Mouse (Mus musculus) T-helper 17 cell (primary cell): ENCODE measurements at regions not wholly inside any gene's neighbourhood (a gene's known extent, or its start where the extent isn't known, plus 50 kb on each side); places are given as distances from the start of the nearest gene placed in this dataset.

Experiments
- in situ Hi-C, 2 experiments: fragments of 300-600 bp; cut with MboI, MseI; formaldehyde crosslinking; loops; 1 replicate in 1 of 2; 2 replicates in 1 of 2; pipeline ENCODE4 v1.15.1; 2025; ENCODE audit warnings: high pct_unique_total_duplicates in 2 of 2

DNA sequence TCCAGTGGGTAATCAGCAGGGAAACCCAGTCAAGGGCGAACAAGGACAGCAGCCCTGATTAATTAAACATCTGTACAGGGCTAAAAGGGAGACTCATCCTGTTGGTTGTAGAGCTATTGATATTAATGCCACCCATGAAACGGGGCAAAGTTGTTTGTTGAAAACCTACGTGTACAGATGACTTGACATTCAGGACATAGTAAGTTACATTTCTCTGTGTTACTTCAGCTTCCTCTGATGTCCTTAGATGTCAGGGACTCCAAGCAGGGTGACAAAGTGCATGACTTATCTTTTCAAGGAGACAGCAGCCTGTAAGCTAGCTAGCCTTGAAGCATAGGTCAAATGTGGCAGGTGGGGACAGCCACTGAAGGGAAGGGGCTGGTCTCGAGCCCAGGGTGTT is 390.5 kb downstream of the Ccdc171 start:
- in situ Hi-C loops, result no loop called here

DNA sequence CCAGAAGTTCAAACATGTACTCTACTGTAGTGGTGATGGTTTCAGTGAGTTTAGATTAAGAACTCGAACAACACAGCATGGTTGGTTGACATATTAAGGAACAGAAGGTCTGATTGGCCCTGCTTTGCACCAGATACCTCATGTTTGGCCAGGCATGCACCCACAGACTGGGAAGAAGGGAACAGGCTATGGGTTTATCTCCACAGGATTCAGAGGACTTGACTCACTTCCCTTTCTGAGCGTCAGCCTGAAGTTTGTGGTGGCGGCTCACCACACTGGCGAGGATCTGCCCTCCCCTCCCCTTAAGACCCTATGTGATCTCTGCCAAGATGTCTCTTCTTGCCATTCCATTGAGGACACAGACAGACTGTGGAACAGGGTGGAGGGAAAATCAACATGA is 391.7 kb downstream of the Ccdc171 start:
- in situ Hi-C loops, result no loop called here

DNA sequence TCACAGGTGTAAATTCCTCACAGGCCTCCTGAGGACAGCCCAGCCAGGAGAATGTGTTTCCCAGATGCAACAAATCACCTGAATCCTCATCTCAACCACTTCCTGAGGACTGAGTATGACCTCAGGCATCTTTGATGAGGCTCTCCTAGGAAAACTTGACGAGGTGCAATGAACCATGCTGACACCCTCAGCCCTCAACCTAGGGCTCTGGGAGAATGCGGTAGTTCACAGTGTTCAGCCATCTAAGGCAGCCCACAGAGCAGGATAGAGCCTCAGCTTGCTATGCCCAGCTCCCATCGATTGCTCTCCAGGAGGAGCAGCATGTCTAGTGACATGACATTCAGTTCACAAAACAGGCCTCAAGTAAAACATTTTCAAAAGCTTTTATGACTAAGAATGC is 392.7 kb downstream of the Ccdc171 start:
- in situ Hi-C loops, result no loop called here

DNA sequence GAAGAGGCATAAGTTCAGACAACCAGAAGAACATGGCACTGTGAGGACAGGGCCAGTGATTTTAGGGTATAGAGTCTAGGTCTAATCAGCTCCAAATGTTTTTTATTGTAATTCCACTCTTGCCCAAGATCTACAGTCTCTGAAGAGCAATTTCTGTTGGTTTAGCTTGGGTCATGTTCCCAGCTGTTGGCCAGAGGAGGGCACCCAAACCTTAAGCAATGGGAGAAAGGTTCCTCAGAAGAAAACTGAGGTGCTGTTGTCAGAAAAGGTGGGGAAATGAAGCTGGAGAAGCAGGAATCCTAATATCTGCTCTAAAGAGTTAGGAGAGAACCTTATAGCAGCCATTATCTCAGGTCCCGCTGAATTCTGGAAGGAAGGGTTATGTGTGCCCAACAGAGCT is 393.7 kb downstream of the Ccdc171 start:
- in situ Hi-C loops, result no loop called here

DNA sequence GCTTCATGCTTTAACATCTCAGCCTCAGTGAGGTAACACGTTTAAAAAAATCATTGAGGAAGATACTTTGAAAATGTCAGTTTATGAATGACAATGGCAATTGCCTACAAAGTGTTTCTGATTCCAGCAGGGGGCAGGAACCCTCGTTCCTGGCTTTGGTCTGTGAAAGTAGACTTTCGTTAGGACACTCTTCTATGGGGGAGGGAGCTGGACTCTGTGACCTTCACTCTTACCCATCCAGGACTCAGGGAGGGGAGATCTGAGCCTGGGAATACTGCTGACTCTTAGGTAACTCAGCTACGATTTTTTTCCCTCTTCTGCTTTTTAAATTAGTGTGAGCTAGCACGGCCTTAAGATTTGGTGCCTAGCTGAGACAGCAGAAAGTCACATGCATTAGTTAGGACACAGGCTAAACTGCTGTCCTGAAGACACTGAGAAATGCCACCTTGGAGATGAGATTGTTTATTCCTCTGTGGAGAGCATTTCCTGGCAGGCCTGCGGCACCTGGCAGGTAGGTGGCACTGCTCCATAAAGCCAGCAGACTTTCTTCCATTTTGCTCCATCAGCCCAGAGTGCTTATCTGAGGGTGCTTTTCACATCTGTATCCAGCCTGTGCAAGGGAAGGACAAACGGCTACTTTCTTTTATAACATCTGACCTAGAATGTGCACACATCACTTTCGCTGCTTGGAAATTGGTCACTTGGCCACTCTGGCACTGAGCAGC is 399.9 kb downstream of the Ccdc171 start:
- in situ Hi-C loops, result no loop called here

DNA sequence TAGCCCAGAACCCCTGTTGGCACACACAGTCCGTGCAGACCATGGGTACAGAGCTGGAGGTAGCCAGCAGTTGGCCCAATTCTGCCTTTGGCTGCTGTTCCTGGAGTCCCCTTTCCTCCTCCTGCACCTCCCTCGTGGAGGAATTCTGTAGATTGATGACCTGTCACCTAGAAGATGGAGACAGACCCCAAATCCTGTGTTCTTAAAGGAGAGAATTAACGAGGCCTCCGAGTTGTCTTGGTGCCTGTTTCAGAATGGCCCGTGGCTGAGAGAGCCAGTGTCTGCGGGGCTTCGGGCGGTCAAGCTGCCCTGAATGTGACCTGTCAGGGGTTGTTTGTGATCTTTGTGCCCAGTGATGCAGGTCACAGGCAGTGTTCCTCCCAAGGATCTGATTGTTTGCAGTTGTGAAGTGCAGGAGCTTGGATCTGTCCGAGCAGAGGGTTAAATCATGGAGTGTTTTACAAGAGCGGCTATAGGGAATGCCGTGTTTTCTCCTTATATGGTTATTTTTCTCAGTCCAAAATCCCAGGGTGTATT is 400.9 kb downstream of the Ccdc171 start:
- in situ Hi-C loops, result no loop called here

DNA sequence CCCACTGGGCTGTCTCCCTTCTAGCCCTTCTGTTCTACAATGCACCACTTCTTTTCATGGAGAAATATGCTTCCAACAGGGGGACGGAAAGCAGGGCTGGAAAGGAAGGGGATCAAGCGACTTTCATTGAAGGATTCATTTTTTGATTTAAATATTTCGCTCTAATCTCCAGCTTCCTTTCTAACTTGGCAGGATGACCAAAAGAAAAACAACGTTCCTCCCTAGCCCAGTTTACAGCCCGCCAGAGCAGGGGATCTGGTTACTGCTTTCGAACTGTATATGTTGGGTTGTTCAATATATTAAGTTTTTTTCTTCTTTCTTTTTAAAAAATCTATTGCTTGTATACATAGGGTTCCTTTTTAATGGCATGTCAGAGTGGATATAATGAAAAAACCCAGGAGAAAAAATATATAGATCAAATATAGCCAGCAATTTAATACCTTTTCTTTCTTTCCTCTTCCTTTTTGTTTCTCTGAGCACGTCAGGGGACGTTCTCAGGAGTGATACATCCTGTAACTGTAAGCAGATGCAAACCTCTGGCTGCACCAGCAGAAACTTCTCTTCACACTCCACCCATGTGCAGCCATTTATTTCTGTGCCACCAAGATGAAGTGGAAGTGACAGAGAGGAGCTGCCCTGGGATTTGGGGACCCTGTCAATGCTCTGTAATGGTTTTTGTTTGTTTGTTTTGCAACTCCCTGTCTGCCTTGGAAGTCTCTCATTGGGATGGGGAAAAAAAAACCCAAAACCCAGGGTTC is 406.7 kb downstream of the Ccdc171 start:
- in situ Hi-C loops, result no loop called here

DNA sequence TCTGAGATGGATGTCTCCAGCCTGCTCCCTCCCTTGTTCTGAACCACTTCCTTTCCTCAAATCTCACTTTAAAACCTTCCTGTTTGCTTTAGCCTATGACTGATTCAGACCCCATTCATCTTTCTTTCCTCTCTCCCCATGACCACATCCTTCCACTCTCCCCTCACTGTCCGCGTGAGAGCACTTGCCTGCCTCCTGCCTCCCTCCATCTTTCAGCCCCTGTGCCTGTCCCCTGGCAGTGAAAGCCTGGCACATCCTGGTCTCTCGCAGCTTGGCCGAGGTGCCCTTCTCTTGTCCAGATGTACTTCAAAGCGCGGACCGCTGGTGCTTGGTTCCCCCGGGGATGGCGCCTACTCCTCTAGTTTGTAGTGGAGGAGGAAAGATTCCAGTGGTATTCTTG is 416.3 kb downstream of the Ccdc171 start:
- in situ Hi-C loops, result no loop called here

DNA sequence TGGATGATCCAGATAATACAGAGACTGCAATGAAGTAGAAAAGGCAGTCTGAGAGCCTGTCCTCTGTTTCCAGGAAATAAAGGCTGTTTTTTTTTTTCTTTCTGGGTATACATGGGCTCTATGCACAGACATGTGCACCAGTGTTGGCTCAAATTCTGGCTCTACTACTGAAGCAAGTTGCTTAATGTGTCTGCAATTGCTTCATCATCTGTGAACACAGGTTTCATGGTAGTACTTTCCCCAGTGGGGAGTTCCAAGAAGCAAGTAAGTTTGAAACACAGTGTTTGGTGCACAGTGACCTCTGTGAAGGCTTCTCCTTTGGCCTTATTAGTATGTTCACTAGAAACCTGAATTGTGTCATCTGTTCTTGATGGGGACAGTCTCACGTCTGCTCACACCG is 424.3 kb downstream of the Ccdc171 start:
- in situ Hi-C loops, result no loop called here

DNA sequence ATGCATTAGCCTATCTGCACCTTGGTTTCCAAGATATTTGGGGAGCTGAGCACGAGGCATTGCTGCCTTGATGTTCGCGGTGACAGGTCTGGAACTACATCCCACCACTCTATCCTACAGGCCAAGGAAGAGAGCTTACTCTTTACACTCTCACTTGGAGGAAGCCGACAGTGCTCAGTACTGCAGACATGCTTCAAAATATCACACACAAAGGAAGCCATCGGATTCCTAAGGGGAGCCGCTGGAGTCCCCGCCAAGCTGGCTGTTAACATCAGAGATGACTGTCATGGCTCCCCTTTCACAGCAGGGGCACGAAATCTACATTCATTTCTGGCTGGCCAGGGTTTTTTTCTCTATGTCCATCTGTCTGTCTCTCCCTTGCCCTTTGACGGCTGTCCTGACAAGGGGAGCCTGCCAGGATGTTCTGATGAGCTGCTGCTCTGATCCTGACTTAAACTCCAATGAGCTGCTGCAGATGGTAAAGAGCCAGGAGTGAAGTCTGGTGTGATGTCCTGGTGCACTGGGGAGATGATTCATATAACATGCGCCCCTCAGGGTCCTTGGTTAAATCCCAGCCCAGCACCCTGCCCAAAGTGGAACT is 425.6 kb downstream of the Ccdc171 start:
- in situ Hi-C loops, result no loop called here

DNA sequence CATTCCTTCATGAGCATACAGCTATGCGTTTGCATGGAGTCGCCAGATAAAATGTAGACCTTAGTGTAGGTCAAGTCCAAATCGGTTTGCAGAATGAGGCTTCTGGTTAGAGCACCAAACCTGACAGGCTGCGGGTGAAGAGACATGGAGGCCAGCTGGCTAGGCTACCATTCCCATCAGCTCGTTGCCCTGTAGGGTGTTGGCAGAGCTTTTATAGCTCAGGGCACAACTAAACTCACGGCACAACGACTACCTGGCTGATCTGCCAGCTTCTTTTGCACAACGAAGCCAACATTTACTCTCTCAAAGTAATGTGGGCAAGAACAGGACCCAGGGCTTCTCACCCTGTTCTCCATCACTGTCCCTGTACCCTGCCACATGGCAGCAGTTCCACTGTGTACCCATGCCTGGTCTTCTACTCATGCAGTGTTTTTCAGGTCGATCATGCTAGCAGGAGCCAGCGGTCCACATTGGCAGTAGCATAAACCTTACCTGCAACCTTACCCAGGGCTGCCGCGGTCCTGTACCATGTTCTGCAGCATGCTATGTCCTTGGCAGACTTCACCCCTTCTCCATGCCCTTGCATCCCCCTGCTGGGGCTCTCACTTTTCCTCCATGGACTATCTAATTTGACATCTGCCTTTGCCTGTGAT is 431.0 kb downstream of the Ccdc171 start:
- in situ Hi-C loops, result no loop called here

DNA sequence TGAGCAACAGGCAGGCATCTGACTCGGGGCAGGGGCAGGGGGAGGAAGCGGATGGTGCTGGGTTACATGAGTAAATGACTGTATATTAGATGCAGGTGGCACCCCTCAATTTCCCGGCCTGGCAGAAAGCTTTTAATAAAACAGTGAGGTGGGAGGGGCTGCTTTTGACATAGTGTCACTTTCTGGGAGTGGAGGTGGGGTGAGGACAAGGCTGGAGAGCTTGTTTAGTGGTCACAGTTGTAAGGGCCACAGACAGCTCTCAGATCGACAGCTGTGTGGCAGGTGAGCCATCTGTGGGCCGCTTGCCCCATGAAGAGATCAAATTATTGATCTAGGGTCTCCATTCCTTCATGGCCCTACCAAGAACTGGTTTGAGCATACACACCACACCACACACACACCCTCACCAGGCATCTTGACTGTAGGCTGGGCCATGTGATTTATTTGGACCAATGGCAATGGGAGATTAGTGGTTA is 431.9 kb downstream of the Ccdc171 start:
- in situ Hi-C loops, result no loop called here

DNA sequence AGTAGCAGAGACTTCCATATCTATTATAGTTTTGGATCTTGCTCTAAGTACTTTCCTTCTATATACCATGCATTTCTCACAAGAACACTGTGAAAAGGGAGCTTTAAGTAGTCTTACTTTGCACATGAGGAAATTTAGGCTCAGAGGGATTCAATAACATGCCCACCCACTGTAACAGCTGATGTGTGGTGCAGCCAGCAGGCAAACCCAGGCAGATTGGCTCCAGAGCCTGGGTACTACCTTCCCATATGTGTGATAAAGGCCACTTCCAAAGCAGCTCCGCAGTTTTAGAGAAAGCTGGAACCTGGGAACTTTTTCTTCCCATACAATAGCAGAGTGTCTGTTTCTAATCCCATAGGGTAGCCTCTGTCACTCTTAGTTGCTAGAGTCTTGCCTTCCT is 441.6 kb downstream of the Ccdc171 start:
- in situ Hi-C loops, result no loop called here

DNA sequence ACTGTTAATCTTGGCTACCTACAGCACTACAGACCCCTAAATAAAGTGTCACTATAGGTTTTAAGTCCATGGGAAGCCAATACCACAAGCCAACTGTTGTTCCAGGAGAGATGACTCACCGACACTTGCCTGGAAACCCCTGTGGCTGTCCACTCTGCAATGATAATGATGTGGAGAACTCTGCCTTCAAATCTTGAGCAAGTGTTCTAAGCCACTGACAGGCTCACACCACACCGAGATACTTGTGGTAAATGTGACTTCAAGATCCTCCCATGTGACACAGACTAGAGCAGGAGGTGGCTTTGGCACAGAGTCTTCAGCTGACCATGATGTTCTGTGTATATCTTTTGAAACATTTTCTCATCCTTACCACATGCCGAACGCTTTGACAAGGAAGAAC is 447.8 kb downstream of the Ccdc171 start:
- in situ Hi-C loops, result no loop called here

DNA sequence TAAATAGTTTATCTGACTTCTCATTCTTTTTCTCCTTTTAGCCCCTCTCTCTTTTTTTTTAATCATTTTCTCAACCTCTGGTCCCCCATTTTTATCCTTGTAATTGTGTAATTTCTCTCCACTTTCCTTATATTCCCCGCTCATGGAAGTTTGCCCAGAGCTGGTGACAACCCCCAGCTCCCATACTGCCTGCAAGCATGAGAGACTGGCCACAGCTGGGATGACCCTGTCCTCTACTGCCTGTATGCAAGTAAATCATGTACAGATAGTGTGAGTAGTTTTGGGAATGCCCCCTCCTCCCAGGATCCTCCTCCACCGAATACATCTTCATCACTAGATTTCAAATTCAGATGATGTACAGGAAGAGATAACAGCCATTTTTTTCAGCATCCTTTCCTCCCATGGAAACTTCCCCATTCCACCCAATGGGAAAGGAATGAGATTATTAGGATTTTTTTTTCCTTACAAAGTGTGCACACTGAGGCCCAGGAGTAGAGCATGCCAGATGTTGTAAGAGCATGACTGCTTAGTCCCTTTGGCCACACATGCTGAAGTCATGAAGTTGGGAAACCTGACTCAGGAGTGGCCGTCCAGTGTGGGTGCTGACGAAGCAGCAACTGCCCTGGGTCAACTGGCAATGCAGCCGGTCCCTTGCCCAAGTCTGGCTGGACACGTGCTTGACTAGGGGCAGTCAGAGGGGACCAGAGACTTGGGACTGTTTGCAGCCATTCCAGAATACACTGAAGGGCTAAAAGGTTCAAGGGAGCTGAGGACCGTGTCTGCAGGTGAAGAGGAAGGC is 449.1 kb downstream of the Ccdc171 start:
- in situ Hi-C loops, result no loop called here

DNA sequence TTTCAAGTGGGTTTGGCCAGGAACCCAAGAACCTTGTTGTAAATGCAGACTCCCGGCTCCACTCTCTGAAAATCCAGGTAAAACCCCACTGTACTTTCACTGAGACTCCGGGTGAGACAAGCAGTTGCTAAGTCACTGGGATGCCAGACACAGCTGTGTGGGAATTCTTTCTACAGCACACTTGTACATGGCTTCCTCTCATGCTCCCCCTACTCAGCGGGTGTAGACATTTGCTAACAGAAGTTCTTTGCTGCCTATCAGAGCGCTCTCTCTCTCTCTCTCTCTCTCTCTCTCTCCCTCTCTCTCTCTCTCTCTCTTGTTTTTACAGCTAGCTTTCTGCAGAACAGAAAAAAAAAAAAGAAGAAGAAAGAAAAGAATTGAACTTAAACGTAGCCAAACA is 450.2 kb downstream of the Ccdc171 start:
- in situ Hi-C loops, result no loop called here

DNA sequence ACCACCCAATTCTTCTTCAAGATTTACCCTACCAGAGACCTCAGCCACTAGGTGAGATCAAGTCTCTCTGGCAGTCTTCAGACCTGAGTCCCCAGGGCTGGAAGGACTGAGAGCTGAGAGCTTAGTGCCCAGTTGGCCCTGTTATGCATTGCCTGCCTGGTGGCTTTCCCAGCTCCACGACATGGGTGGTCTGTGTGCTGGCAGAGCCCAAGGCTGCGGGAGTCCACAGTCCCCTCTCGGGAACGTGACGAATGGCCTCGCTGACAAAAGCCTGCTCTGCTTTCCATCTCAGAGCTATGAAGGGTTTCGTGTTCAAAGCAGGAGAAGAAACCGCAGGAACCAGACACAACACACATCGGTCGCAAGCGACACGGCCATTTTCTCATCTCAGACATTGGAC is 450.7 kb downstream of the Ccdc171 start:
- in situ Hi-C loops, result no loop called here

DNA sequence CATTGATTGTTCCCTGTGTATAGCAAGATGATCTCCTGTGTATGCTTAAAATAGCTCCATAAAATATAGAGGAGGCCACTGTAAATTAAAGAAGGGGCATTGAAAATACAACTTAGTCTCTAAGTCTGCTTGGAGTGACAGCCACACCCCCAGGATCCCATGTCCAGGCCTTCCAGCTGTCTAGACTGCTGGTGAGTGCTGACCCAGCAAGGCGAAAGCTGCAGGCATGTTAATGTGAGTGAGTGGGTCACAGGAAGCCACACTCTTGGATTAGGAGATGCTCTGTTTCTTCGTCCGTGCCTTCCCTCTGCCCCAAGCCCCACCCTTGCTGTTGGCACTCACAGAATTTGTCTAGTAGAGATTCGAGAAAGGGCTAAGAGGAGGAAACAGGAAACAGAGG is 453.7 kb downstream of the Ccdc171 start:
- in situ Hi-C loops, result no loop called here

DNA sequence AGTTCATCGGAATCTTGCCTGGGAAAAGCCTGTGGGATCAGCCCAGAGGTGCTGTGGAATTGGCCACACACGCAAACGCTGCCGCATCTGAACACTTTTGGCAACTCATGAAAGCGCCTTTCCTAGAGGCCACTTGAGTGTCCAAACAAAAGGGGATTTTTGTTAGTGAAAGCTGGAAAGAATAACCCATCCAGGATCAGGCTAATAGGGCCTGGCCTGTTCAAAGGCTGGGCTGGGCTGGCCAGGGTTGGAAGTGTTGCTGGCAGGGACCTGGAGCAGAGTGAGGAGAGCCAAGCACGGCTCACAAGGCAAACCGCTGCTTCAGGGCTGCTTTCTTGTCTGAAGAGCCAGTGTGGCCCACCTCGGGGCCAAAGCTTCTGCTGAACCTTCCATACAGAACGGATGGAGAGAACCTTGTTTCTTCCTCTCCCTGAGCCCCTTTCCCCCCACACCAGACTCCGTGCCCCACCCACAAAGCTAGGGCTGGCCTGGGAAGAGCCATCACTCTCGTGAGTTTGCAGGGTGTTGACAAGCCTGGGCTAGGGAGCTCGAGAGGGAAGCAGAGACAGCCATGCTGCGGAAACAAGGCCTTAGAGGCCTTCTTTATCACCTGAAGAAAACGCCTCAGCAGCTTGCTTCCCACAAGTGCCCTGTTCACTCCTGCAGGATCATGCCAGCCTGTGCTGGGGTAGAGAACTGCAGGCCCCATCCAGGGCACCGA is 459.5 kb downstream of the Ccdc171 start:
- in situ Hi-C loops, result loop anchor here in 1 of 2 experiments (5.0 kb wide), 1 partner anchor 48 kb away; no protein-coding TSS in a partner anchor

DNA sequence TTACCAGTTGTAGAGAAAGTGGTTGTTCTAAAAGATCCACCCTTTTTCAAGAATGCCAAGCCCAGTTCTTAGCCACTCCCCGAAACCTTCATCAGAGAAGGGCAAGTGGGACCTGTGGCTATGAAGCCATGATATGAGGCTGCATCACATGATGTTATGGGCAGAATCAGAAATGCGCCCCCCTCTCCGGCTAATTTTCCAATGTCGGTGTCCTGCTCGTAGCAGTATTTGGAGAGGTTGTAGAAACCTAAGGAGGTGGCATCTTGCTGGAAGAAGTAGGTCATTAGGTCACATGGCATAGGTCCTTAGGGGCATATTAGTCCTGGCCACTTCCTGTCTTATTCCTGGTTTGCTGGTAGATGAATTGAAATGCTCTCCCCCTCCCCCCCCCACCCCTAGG is 460.1 kb downstream of the Ccdc171 start:
- in situ Hi-C loops, result loop anchor here in 1 of 2 experiments (5.0 kb wide), 1 partner anchor 48 kb away; no protein-coding TSS in a partner anchor
